Mouse (Mus musculus): ENCODE data around the gene Tmem273. TPM values are rescaled to one million over a fixed set of nuclear protein-coding genes. Genes with fewer than 3 reads are reported as not detected.

Gene Tmem273
- total RNA-seq (2023), result 1 to 10 TPM; 3.3 to 5.6 TPM

GRCm38 (mm10) chr14:32785556-32786130 is at the start of gene Tmem273:
TSS of gene Tmem273 (plus strand) at chr14:32785963.

GRCm38 (mm10) chr14:32833847-32834246 is 48.1 kb downstream of the Tmem273 start, which contains the start of gene Fam170b:
TSS of gene Fam170b (plus strand) at chr14:32833962.

GRCm38 (mm10) chr14:32856681-32857328 is 71.0 kb downstream of the Tmem273 start, which contains the start of gene Vstm4:
TSS of gene Vstm4 (plus strand) at chr14:32856756.

Other genes starting within 250 kb of the Tmem273 start
- gene Prrxl1, start 186.6 kb upstream of the Tmem273 start, total RNA-seq (2023), result not detected
- gene 3425401B19Rik, start 100.7 kb upstream of the Tmem273 start, total RNA-seq (2023), result not detected
- gene Fam170b, start 48.0 kb downstream of the Tmem273 start, total RNA-seq (2023), result not detected
- gene Vstm4, start 70.8 kb downstream of the Tmem273 start, total RNA-seq (2023), result under 1 TPM in 1 of 2 experiments, not detected in 1; 0.16 TPM
- not detected for gene Lrrc18, start 205.4 kb downstream of the Tmem273 start, total RNA-seq (2023)